Mouse (Mus musculus) G1E (cell line): ENCODE data around the gene Diaph3.

Experiments
- CTCF ChIP-seq: IDR thresholded peaks from 2 replicates; pipeline ENCODE4 v1.5.1; 2012; ENCODE audit warnings: low read depth, low read length, inconsistent platforms, mixed read lengths
- TAL1 ChIP-seq: conservative IDR thresholded peaks from 2 replicates; pipeline ENCODE4 v1.6.1; 2012; ENCODE audit warnings: low read depth, low read length, inconsistent platforms, mixed read lengths

- TF ChIP-seq CTCF (no peak), TAL1 (no peak)
Observed at GRCm38 (mm10) chr14:87126076-87126639, 14.9 kb downstream of the Diaph3 start.
